Mouse (Mus musculus): Measurements from ENCODE around the gene Sept9.

Gene Sept9

GRCm38 (mm10) chr11:117349429-117350363, 150.2 kb downstream of the Sept9 start:
- peak in 1 of 2 experiments; percentile 71 for DNase-seq

- DNase-seq = no peak
These were observed 151.2 kb downstream of the Sept9 start for GRCm38 (mm10) chr11:117350462-117351222.

- DNase-seq = peak in 1 of 2 experiments; percentile 4
These were observed 153.7 kb downstream of the Sept9 start for GRCm38 (mm10) chr11:117353126-117353525.

GRCm38 (mm10) chr11:117354107-117354506, 154.6 kb downstream of the Sept9 start:
- DNase-seq = no peak

- DNase-seq = peak in 1 of 2 experiments; percentile 2
These were observed 157.5 kb downstream of the Sept9 start for GRCm38 (mm10) chr11:117356937-117357336.

GRCm38 (mm10) chr11:117357916-117358639, 158.6 kb downstream of the Sept9 start:
- peak; percentile 78 to 87 for DNase-seq

GRCm38 (mm10) chr11:117359161-117359560, 159.7 kb downstream of the Sept9 start:
- peak in 1 of 2 experiments; percentile 46 for DNase-seq

- DNase-seq = peak; percentile 40 to 49
These were observed 160.4 kb downstream of the Sept9 start for GRCm38 (mm10) chr11:117359870-117360269.

- peak in 1 of 2 experiments; percentile 23 for DNase-seq
These were observed 161.1 kb downstream of the Sept9 start for GRCm38 (mm10) chr11:117360561-117360960.

GRCm38 (mm10) chr11:117362307-117362706, 162.8 kb downstream of the Sept9 start:
- no peak for DNase-seq

GRCm38 (mm10) chr11:117363918-117364317, 164.5 kb downstream of the Sept9 start:
- no peak for DNase-seq

- DNase-seq = no peak
These were observed 167.0 kb downstream of the Sept9 start for GRCm38 (mm10) chr11:117366426-117366825.

- DNase-seq = no peak
These were observed 167.4 kb downstream of the Sept9 start for GRCm38 (mm10) chr11:117366861-117367357.

GRCm38 (mm10) chr11:117367937-117368336, 168.5 kb downstream of the Sept9 start:
- DNase-seq = no peak

- DNase-seq = no peak
These were observed 169.9 kb downstream of the Sept9 start for GRCm38 (mm10) chr11:117369347-117369746.

GRCm38 (mm10) chr11:117370262-117370850, 170.9 kb downstream of the Sept9 start:
- no peak for DNase-seq

GRCm38 (mm10) chr11:117372537-117372936, 173.1 kb downstream of the Sept9 start:
- DNase-seq = no peak

GRCm38 (mm10) chr11:117373195-117373594, 173.7 kb downstream of the Sept9 start:
- no peak for DNase-seq

GRCm38 (mm10) chr11:117373870-117374269, 174.4 kb downstream of the Sept9 start:
- DNase-seq = no peak

- no peak for DNase-seq
These were observed 174.8 kb downstream of the Sept9 start for GRCm38 (mm10) chr11:117374288-117374687.

- no peak for DNase-seq
These were observed 180.3 kb downstream of the Sept9 start for GRCm38 (mm10) chr11:117379774-117380173.

GRCm38 (mm10) chr11:117384235-117384634, 184.8 kb downstream of the Sept9 start:
- no peak for DNase-seq
